Mouse (Mus musculus) monocyte, adult 5-6 weeks (primary cell): Measurements from ENCODE around the gene Traf5. TPM values are rescaled to one million over a fixed set of nuclear protein-coding genes. Genes with fewer than 3 reads are reported as not detected.

Source experiments
- ATAC-seq: fragments of 153-309, 156-312 bp; replicated peaks from 2 replicates; pipeline ENCODE4 v1.8.0; 2017; ENCODE audit warnings: mild to moderate bottlenecking; ENCODE audit not compliant: low TSS enrichment, insufficient number of reproducible peaks, severe bottlenecking, poor library complexity, low FRiP score
- total RNA-seq: library from RNA; stranded (forward); fragments of 200-1000, 200-491, 200-594 nt; gene quantifications from 3 replicates; pipeline ENCODE4 v1.2.3, GENCODE M21; 2017

The Traf5 gene
- total RNA-seq, 1 experiment from 2014 or later = 27.1 TPM

GRCm38 (mm10) chr1:192070618-192071051, 21.7 kb downstream of the Traf5 start:
- ATAC-seq = peak; percentile 34; the same call in 1 of the 2 replicates

DNA sequence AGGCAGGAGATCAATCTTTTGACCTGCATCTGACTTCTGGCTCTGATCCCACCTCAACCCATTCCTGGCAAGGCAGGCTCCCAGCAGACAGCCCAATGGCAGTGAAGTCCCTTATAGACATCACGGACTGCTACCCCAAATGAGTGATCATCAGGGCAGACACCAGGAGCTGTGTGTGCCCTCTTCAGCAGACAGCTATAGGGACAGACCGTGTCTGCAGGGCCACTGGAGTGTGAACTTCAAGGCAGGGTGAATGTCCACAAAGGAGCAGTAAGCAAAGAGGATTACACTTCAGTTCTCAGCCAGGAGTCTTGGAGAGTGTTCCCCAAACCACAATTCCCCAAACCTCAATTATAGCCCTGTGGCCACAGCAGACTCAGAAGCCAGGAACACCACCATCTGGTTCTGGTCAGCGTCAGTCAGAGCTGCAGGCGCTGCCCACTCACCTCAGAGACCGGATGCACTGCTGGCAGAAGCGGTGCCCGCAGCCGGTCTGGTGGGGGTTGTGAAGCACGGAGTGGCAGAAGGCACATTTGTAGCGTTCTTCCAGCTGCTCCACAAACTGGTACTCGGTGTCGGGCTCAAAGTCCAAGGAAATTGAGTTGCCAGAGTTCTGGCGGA, 22.3 kb downstream of the Traf5 start:
- no peak; the same call in 1 of the 2 replicates for ATAC-seq

DNA sequence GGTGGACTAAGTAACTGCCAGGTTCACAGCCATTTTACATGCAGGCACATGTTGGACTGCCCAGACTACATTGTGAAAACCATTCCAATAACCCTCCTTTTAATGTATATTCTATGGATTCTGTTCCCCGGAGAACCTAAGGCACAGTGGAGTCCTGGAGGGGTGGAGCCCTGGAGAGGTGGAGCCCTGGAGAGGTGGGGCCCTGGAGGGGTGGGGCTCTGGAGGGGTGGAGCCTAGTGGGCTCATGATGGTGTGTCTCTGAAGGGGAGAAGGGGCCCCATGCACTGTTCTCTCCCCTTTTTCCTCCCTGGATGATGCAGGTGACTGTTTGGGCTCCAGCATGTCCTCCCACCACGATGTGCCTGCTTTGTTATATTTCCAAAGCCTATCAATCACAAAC, 24.2 kb downstream of the Traf5 start:
- ATAC-seq = no peak

- no peak for ATAC-seq
These were observed 25.4 kb downstream of the Traf5 start for GRCm38 (mm10) chr1:192066956-192067355.

- ATAC-seq = no peak
These were observed 29.0 kb downstream of the Traf5 start for GRCm38 (mm10) chr1:192063209-192063946.

DNA sequence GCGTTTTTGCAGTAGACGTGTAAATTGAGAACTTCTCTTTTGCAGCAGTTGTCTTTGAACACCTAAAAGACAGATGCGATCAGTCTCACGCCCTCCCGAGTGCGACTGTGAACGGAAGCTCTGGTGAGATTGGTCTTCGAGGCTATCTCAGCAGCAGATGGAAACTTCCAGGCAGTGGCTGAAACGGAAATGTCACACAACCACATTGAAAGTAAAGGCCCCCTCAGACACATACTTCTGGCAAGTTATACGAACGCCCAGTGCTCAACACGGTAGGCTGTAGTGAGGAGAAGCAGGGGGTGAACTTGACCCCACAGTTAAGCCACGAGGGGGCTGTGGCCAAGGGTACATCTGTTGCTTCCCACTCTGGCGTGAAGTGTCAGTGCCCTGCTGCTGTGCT, 29.7 kb downstream of the Traf5 start:
- ATAC-seq = peak; percentile 56; the same call in 1 of the 2 replicates

- ATAC-seq = no peak
These were observed 30.6 kb downstream of the Traf5 start for GRCm38 (mm10) chr1:192061666-192062306.

DNA sequence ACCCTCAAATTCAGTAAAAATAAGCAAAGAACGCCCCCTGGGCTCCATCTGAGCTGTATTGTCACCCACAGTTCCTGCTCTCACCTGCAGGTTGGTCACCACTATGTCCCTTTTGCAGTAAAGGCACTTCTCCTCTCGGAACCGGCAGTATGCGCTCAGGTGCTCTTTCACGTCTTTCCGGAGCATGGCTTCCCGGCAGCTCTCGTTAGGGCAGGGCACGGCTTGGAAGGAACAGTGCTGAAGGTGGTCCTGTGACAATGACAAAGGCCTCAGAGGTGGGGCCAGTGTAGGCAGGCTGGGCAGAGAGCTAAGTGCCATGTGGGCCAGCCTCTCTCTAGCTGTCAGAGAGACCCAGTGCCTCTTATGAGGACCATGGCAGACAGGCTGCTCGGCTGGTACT, 33.4 kb downstream of the Traf5 start:
- ATAC-seq = no peak

DNA sequence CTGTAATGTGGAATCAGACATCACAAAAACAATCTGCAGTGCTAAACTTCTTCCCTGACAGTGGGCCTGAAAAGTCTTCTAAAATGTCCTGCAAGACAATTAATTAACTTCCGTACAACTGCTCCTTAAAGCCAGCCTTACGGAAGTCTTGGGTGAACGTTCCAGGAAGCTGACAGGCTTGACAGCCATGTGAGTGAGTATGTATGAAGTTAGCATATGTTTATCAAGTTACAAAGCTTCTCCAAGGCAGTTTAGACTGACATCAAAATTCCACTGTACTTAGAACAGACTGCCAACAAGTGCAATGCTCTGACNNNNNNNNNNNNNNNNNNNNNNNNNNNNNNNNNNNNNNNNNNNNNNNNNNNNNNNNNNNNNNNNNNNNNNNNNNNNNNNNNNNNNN, 38.6 kb downstream of the Traf5 start:
- ATAC-seq = no peak

DNA sequence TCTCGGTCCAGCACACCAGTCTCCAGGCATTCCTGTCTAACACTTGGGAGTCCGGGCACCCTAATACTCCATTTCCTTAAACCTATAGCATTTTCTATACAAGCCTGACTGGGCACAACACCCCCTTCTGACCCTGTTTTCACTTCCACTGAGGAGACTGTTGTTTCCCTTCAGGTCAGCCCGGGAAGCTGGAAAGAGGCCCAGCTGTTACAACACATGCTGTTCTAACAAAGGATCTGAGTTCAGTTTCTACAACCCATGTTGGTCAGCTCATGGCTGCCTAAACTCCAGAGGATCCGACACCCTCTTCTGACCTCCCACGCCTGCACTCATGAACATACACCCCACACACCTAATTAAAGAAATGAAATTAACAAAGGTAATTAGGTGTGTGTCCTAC, 39.4 kb downstream of the Traf5 start:
- ATAC-seq = no peak

GRCm38 (mm10) chr1:192052461-192052860, 39.9 kb downstream of the Traf5 start:
- ATAC-seq = no peak

- ATAC-seq = no peak
These were observed 93.3 kb downstream of the Traf5 start for GRCm38 (mm10) chr1:191999022-191999421.

DNA sequence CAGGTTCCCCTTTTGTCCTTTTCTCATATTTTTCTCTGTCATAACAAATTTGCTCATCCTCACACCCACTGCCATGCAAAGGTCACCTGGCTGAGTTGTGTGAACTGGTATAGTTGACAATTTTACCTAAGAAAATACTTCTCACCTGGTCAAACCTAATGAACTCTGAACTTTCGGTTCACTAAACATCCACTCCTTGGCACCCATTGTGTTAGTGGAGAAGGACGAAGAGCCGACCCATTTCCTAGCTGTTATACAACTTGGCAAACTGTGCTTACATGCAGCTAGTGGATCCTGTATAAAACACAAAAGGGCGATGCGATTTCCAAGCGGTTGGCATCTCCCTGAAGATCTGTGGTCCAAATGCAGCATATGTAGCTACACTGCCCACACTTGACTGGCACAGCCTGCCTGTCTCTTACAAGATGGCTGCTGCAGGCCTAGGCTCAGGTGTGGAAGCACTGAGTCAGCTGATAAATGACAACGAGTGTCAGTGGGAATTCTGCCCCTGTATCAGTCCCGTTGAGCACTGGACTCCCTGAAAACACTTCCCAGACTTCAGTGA, 95.7 kb downstream of the Traf5 start:
- no peak for ATAC-seq

GRCm38 (mm10) chr1:191995916-191996315, 96.4 kb downstream of the Traf5 start:
- ATAC-seq = 0 out of 2 replicates have a peak, but pooled peaks have one; percentile 8

- peak; percentile 51 for ATAC-seq
These were observed 96.9 kb downstream of the Traf5 start for GRCm38 (mm10) chr1:191995488-191995887.

GRCm38 (mm10) chr1:191994476-191994875, 97.9 kb downstream of the Traf5 start:
- ATAC-seq = no peak

DNA sequence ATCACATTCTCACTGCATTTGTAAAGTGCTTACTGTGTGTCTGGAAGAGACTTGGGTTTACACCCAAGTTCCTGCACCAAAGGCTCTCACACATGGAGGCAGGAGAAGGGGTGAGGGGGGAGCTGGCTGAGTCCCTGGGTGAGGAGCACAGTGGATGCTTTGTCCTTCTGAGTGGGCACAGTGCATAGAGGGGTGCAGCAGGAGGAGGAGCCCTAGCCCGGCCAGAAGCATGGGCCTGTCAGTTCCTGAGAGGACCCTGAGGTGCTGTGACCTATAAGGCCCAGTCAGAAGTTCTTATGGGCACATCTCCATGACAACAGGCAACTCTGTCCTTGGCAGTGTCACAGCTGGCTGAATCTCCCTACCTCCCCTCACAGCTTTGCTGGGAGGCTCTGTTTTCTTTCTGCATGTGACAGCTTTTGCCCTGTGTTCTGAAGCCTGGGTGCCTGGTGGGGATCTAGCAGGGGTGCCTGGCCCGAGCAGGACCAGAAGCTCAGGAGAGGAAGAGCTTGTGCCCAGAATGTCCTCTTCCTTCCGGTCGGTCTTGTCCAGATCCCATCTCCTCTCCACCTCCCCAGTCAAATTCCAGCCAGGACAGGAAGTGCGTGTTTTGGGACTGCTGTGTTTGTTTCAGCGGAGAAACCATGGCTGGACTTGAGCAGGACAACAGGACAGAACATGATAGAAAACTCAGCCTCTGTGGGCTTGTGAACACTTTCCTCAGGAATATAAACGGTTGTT, 100.1 kb downstream of the Traf5 start:
- no peak for ATAC-seq

- ATAC-seq = peak; percentile 99
These were observed 102.4 kb downstream of the Traf5 start for GRCm38 (mm10) chr1:191989994-191990393.

DNA sequence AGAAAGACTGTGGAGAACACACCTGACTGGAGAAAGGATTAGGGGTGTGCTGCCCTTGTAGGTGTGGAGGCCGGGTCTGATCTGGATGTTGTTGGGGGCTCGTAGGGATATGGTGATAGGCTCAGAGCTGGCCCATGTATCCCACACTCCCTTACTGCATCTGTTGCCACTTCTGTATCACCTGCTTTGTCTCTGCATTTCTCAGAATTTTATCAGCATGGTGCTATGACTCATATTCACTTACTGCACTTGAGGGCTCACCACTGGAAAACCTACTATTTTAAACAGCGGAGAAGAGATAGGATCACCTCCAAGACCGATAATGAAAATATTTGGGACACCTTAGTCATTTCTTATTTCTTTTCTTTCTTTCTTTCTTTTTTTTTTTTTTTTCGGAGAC, 103.3 kb downstream of the Traf5 start:
- no peak for ATAC-seq
